Mouse (Mus musculus): ENCODE data around the gene Nfu1.

GRCm38 (mm10) chr6:87041431-87041830, 32.4 kb downstream of the Nfu1 start:
- no peak for TF ChIP-seq CTCF (conservative IDR thresholded peaks at IDR 0.05; ENCODE audit: insufficient read depth, insufficient read length, low read depth, low read length)
- no peak for TF ChIP-seq POLR2A (IDR thresholded peaks at IDR 0.05; ENCODE audit: low read depth, low read length)

All from kidney, adult 2 months (tissue).